Mouse (Mus musculus) c-Kit-positive CD71-positive TER-119-negative erythroid progenitor cells, embryonic 14.5 days (primary cell): Measurements from ENCODE around the gene Prokr2.

ENCODE experiments used
- DNase-seq: peaks from one replicate; pipeline ENCODE4 v3.0.0-alpha.2; 2013; ENCODE audit warnings: low read depth

Prokr2 gene

GRCm38 (mm10) chr2:132385194-132385838 lies at the start of gene Prokr2:
Gene Prokr2 (minus strand): TSS chr2:132385447.
- no peak for DNase-seq

DNA sequence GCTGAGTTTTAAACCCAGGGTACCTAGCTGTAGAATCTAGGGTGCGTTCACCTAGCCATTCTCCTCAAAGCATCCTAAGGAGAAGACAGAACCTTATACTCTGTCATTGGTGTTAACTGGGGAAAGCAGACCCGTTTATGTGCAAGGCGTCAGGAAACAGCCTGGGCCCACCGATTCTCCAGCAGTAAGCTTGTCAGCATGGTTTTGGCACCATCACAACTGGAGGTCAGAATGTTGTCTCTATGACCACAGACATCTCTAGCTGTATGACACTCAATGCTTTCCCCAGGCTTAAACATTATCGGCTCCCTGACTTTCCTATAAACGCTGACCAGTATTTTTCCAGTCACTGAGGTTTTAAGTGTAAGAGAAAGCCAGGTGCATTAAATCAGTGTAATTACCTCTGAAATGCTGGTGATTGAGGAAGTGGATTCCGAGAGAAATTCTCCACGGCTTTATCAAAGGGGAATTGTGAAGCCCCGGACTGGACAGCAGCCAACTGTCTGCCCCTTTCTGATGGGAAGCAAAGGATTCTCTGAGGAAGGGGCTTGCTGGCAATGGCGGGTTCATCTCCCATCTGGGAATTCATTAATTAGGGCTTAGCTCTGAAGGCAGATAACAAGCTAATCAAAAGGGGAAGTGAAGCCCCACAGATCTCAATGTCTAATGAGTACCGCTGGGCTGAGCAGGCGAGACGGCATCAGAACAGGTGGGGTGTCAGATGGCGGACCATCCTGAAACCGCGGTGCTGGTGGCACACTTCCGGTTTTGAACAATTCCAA lies 42.1 kb upstream of the Prokr2 start:
- no peak for DNase-seq

GRCm38 (mm10) chr2:132425576-132425975 lies 40.3 kb upstream of the Prokr2 start:
- no peak for DNase-seq

DNA sequence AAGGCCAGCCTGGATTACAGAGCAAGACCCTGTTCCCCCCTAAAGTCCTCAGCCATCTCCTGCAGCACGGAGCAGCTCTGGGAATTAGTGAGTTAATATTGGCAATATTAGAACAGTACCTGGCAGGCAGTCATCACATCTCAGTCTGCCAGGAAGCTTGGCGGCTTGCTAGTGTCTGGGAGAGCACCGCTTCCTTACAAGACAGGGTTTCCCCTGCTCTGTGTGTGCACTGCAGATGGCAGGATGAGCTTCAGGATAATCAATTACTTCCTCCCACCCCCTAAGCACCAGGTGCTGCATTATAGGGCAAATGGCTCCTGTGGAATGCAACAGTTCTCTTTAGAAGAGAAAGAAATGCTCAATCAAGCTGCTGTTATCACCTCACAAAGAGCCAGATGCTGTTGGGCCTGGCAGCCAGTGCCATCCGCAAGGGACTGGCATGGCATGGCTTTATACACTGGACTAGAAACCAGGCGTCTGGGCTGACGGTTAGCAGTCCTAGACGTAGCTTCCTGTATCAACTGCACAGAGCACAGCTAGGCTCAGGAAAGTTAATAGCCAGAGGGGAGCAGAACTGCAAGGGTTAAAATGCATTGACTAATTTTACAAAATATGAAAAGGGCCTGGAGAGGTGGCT lies 38.3 kb upstream of the Prokr2 start:
- DNase-seq: no peak

DNA sequence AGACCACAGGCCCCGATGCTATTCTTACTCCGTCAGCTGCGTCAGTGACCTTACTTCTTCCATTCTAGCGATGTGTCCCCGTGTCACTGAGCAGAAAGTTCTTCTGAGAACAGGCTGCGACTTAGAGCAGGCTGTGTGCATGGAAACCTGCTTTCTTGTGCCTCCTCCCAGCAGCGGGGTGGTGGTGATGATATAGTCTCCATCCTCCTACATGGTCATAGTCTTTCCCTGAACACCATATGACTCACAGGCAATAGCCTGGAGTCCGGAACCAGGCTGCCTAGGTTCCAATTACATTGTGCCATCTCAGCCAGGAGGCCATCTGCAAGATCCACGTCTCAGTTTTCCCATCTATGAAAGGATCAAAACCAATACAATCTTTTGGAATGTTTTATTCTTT lies 37.6 kb upstream of the Prokr2 start:
- DNase-seq: no peak

DNA sequence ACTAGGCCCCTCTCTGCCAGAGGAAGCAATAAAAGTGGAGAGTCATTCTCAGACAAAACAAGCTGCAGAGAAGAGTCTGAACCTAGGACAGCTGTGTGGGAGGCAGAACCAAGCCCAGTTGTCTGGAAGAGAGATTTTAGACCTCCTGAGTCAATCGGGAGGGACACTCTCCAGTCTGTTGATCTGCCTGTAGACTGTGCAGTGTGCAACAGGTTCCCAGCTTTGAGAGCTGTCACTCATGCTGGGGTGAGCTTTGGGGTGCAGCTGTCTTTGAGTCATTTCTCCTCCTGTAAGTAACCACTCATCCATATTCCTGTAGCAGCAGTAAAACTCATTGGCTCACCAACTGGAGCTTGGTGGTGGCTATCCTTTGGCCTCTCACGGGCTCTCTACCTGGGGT lies 33.2 kb upstream of the Prokr2 start:
- DNase-seq: no peak

DNA sequence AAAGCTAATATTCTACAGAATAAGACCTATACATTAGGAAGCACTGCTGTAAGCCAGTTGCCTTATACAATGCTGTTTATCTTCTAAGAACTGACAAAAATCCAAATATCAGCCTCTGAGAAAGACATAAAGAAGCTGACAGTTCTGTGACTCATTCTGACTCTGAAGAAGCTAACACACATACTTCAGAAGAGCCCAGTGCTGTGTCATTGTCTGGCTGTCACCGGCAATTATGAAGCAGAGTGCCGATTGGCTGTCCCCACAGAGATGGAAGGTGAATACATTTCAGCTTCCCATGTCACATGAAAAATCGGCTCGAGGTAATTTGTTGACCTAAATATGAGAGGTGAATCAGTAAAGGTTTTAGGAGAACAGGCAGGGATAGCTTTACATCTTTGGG lies 24.9 kb upstream of the Prokr2 start:
- no peak for DNase-seq

DNA sequence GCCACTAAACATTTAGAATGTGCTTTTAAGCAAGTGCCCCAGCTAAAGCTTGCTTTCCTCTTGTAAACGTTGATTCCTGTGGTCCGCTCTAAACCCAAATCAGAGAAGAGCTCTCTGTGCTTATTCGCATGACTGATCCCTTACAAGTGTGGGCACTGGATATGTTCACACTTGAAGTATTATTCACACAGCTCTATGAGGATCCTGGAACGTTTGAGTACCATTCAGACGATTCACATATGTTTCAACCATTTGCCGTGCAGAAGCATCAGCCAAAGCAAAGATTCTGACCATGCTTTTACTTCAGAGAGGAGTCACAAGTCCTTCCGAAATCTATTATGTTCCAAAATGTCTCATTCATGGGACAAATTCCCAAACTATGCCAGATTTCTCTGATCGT lies 12.9 kb upstream of the Prokr2 start:
- DNase-seq: no peak

- DNase-seq: no peak
Observed at GRCm38 (mm10) chr2:132395753-132396152, 10.5 kb upstream of the Prokr2 start.

DNA sequence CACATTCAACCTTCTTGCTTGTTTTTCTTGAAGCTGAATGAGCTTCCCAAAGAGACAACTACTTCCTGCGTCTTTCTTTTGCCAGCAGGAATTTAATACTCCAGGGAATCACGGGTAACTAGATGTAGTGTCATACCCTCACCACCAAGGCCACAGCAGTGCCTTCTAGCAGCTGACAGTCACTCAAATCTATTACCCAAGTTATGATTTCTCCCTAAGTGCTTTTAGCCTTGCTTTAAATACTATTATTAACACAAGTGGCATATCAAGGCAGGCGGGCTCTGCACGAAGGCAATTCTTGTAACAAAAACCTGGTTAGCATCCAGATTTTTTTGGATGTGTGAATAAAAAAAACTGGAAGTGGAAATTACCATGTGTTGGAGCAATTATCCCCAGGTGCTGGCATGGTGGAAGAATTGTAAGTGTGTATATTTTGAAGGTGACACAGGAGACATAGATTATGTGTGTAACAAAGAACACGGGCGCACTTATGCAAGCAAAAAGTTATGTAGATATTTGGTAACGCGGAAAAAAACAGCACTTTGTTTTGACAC lies 5.4 kb upstream of the Prokr2 start:
- no peak for DNase-seq

GRCm38 (mm10) chr2:132389562-132389961 lies 4.3 kb upstream of the Prokr2 start:
- DNase-seq: peak; percentile 1

GRCm38 (mm10) chr2:132384511-132385193 lies 595 bp downstream of the Prokr2 start:
- DNase-seq: no peak

GRCm38 (mm10) chr2:132382308-132382707 lies 2.9 kb downstream of the Prokr2 start:
- DNase-seq: no peak

- no peak for DNase-seq
Observed at GRCm38 (mm10) chr2:132379690-132380089, 5.6 kb downstream of the Prokr2 start.

GRCm38 (mm10) chr2:132378602-132379150 lies 6.6 kb downstream of the Prokr2 start:
- no peak for DNase-seq

DNA sequence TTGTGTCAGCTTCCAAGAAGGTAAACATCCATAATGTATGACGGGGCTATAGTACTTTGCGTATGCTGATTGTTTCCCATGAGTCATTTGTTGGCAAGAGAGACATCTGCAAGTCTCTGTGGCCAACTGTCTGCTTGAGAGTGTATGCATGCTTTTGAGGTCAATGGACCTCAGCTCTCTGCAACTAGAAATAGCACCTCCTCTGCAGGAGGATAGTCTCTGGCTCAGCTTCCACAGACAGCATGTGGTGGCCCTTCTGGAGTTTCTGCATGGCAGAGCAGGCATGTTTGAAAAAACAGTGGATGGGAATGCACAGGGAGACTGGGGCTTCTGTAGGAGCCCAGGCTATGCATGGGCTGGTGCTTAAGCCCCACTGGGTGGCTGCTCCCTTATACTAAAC lies 7.8 kb downstream of the Prokr2 start:
- DNase-seq: no peak

- no peak for DNase-seq
Observed at GRCm38 (mm10) chr2:132375721-132376120, 9.5 kb downstream of the Prokr2 start.

DNA sequence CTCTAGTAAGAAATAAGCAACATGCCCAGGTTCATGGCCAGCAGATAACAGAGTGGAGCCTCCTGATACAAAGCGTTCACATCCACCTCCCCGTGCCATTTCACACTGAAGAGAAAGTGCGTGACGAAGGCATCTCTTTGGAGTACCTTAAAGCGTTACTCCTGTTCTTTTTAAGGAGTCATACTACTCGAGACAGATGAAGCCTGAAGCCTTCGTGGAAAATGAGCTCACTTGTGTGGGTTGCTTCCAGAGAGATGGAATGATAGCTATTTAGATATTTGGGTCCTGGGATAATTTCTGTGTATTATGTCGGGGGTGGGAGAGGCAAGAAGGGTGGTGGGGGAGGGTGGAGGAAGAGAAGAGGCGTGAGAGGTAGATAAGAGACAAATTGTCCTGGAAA lies 10.1 kb downstream of the Prokr2 start:
- DNase-seq: no peak

DNA sequence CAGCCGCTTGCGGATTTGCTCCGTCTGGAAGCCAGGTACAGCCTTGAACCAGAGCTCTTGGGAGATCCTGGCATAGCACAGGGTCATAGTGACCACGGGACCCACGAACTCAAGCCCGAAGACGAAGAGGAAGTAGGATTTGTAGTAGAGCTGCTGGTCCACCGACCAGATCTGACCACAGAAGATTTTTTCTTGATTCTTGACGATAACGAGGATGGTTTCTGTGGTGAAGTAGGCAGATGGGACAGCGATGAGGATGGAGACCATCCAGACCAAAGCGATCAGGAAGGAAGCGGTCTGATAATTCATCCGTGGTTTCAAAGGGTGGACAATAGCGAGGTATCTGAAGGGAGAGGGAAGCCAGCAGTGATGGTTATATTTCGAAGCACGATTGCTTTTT lies 11.5 kb downstream of the Prokr2 start:
- no peak for DNase-seq

DNA sequence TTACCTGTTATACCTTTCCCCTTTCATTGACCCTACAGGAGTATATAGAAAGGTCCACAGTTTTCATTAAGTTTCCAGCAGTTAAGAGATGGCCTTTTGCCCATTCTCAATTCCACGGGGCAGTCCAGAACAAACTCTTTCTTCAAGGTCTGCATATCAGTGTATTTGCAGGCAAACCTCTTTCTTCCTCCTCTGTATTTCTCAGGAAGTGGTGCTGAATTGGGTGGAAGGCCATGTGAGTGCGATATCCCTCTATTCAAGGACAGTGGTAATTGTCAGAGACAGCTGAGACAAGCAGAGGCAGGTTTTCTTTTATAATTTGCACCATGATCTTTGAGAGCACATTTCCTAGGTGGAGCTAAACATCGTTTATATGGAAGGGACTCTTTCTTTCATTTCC lies 16.8 kb downstream of the Prokr2 start:
- DNase-seq: no peak

DNA sequence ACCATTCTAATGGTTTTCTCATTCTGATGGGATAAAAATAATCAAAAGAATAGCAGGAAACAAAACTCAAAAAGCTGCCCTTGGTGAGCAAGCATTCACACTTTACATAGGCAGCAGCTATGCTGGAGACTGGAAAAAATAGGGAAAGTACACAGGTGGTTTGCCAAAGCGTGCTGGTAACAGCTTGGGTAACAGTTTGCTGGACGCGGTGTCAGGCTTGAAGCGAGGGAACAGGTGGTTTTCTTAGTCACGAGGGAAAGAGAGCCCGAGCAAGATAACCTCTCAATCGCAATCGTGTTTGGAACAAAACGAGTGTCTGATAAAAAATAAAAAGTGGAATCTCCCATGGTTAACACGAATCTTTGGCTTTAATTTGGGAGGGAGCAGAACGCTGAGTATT lies 41.4 kb downstream of the Prokr2 start:
- DNase-seq: no peak

GRCm38 (mm10) chr2:132341293-132341692 lies 44.0 kb downstream of the Prokr2 start:
- no peak for DNase-seq
